Mouse (Mus musculus): ENCODE measurements around the gene Gm11032.

DNA sequence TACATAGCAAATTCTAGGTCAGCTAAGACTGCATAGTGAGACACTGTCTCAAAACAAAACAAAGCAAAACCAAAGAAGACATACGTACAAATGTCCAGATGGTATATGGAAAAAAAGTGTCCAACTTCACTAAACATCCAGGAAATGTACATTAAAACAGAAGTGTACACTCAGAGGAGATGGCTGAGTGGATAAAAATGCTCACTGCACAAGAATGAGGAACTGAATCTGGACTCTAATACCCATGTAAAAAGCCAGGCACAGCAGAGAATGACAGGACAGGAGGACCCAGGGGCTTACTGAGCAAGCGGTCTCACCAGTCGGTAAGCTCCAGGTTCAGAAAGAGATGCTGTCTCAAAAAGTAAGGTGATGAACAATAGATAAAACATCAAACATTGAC is 20.0 kb upstream of the Gm11032 start:
- TF ChIP-seq CTCF (IDR thresholded peaks at IDR 0.05; ENCODE audit: low read depth, low read length) (no peak), GATA1 (IDR thresholded peaks at IDR 0.05; ENCODE audit: borderline replicate concordance, low read length) (no peak), POLR2AphosphoS5 (IDR thresholded peaks at IDR 0.05; ENCODE audit: insufficient replicate concordance, low read depth, low read length) (no peak), TAL1 (conservative IDR thresholded peaks at IDR 0.05; ENCODE audit: low read depth, low read length) (no peak), GATA2 (IDR thresholded peaks at IDR 0.05; ENCODE audit: borderline replicate concordance, low read depth, low read length) (no peak)
